Mouse (Mus musculus) liver, postnatal 0 days (tissue): ENCODE results near the gene Gm20388.

ENCODE experiments used
- CTCF ChIP-seq: sonication (generic); IDR thresholded peaks from 2 replicates; pipeline ENCODE4 v1.5.1; 2016; ENCODE audit warnings: antibody characterized with exemption, low read depth
- EP300 ChIP-seq: IDR thresholded peaks from 2 replicates; pipeline ENCODE4 v1.6.1; 2016; ENCODE audit warnings: antibody characterized with exemption, low read depth, mild to moderate bottlenecking

DNA sequence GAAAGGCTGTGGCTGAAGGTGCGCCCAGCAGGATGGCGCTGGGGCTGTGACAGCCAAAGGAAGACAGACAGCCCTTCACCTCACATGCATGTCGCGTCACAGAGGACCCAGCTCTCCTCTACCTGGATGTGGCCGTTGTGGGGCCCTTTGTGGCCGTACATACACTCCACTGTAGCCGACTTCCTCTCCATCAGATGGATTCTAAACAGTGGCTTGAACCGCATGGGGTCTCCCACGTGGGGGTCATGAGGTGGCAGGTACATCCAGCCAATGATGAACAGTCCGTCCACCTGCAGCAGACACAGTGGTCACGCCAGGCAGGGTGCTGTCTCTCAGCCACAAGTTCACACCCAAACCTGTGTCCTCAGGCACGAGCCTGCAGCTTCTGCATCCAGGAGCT is 1649.2 kb downstream of the Gm20388 start:
- TF ChIP-seq CTCF, result no peak
- no peak for TF ChIP-seq EP300
